Mouse (Mus musculus) embryonic facial prominence, embryonic 10.5 days (tissue): Measurements from ENCODE around the gene Foxa3. TPM values are rescaled to one million over a fixed set of nuclear protein-coding genes. Genes with fewer than 3 reads are reported as not detected.

Experiments
- DNase-seq: peaks from one replicate; pipeline ENCODE4 v3.0.0-alpha.2; 2017; ENCODE audit warnings: low spot score
- H3K27ac ChIP-seq: fragments of 300-500 bp; sonication (generic); replicated peaks from 2 replicates; pipeline ENCODE4 v1.5.1; 2016; ENCODE audit warnings: mild to moderate bottlenecking
- H3K27me3 ChIP-seq: fragments of 300-500 bp; sonication (generic); replicated peaks from 2 replicates; pipeline ENCODE4 v1.6.1; 2016; ENCODE audit warnings: low read depth, mild to moderate bottlenecking; ENCODE audit not compliant: poor library complexity, severe bottlenecking
- H3K36me3 ChIP-seq: fragments of 300-500 bp; sonication (generic); replicated peaks from 2 replicates; pipeline ENCODE4 v1.6.1; 2016; ENCODE audit warnings: mild to moderate bottlenecking, moderate library complexity
- H3K4me1 ChIP-seq: fragments of 300-500 bp; sonication (generic); 2 replicates; pipeline ENCODE4 v1.6.1; 2016
- H3K4me3 ChIP-seq: fragments of 300-500 bp; sonication (generic); 2 replicates; pipeline ENCODE4 v1.5.1; 2016; ENCODE audit warnings: mild to moderate bottlenecking, moderate library complexity
- H3K9me3 ChIP-seq: fragments of 300-500 bp; sonication (generic); 2 replicates; pipeline ENCODE4 v1.6.1; 2016; ENCODE audit warnings: mild to moderate bottlenecking
- WGBS: fragments of 180-500 bp; shearing (Covaris S2); methylation state at CpG from one replicate; pipeline ENCODE4 v1.1.7; 2016; 5-methylcytosine and 5-hydroxymethylcytosine counted together
- polyA plus RNA-seq: library from polyadenylated mRNA; unstranded; fragments of >200 nt; fragmentation: Nextera tagmentation; extraction: Ambion mirVana; gene quantifications from 2 replicates; pipeline ENCODE4 v1.2.1, GENCODE M21; 2016

The Foxa3 gene
- polyA plus RNA-seq, 1 experiment from 2014 or later: not detected

- no peak overlapping the region for H3K4me3 ChIP-seq
- H3K36me3 ChIP-seq: no peaks in the 10 kb centered on the region
- no peak for DNase-seq
Measured at GRCm38 (mm10) chr7:19022189-19022958, 964 bp downstream of the Foxa3 start.

DNA sequence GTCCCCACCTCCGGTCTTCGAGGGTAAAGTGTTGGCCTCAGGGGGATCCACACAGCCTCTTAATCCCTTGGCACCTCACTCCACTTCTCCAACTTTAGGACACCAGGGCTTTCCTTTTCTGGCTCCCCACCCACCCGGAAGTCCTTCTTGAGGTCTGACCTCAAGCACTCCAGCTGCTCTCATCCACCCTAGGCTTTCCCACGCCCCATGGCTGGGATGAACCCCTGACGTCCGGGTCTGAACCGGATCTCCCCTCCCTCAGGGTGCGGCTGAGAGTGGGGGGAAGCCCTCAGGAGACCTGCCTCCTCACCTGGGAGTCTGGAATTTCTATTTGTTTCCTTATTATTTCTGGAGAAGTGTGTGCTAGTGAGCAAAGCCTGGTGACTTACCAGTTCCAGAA, 2.3 kb downstream of the Foxa3 start:
- no peaks in the 10 kb centered on the region for H3K36me3 ChIP-seq
- peaks cover 25% of the 10 kb centered on the region for H3K4me1 ChIP-seq
- H3K4me3 ChIP-seq: no peak overlapping the region
- H3K9me3 ChIP-seq: no peaks in the 10 kb centered on the region
- 20% methylated on average over 8 of the region's 8 CpGs for WGBS
- H3K27me3 ChIP-seq: peaks cover 41% of the 10 kb centered on the region
- DNase-seq: no peak
- no peak overlapping the region for H3K27ac ChIP-seq

More at GRCm38 (mm10) chr7:19022189-19022958, 964 bp downstream of the Foxa3 start:
- no peak overlapping the region for H3K27ac ChIP-seq
- H3K27me3 ChIP-seq: peaks cover 41% of the 10 kb centered on the region
- 64% methylated on average over 18 of the region's 18 CpGs for whole genome bisulfite sequencing
- peaks cover 30% of the 10 kb centered on the region for H3K4me1 ChIP-seq
- H3K9me3 ChIP-seq: no peaks in the 10 kb centered on the region

DNA sequence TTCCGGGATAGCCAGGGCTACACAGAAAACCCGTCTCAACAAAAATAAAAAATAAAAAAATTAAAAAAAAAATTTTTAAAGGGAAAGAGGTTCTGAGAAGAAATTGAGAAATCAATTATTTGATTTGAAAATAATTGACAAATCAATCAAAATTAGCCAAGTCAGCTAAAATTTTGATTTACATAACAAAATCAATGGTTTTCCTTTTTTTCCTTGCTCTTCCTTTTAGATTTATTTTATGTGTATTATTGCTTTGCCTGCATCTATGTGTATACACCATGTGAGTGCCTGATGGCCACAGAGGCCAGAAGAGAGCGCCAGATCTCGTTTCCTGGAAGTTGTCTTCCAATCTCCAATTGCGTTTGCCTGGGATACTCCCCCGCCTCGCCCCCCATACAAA, 5.4 kb downstream of the Foxa3 start:
- H3K27me3 ChIP-seq: peaks cover 31% of the 10 kb centered on the region
- DNase-seq: no peak
- H3K36me3 ChIP-seq: no peaks in the 10 kb centered on the region
- no peaks in the 10 kb centered on the region for H3K9me3 ChIP-seq
- no peak overlapping the region for H3K27ac ChIP-seq
- H3K4me1 ChIP-seq: peaks cover 8% of the 10 kb centered on the region
- H3K4me3 ChIP-seq: no peak overlapping the region
- 90% methylated on average over 7 of the region's 7 CpGs for WGBS

DNA sequence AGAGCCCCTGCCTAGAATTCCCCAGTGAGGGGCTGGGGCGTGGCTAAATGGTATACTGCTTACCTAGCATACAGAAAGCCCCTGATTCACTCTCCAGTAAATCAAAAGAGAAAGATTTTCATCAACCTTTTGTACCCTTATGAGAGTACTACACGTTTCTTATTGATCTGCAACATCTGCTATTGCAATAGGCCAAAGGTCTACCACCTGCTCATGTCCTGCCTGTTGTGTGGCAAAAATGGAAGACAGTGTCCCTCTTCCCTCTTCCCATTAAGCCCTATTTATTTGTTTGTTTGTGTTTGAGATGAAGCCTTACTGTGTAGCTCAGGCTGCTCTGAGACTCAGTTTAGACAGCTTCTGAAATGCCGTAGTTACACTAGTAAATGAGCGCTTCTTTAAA, 7.3 kb downstream of the Foxa3 start:
- Histone ChIP-seq H3K9me3 (no peaks in the 10 kb centered on the region), H3K36me3 (no peaks in the 10 kb centered on the region), H3K4me3 (no peak overlapping the region), H3K4me1 (peaks cover 23% of the 10 kb centered on the region), H3K27me3 (peaks cover 13% of the 10 kb centered on the region), H3K27ac (no peak overlapping the region)
- DNase-seq: no peak
- 91% methylated on average over 4 of the region's 4 CpGs for WGBS

- 65% methylated on average over 15 of the region's 15 CpGs for WGBS
Measured at GRCm38 (mm10) chr7:19014452-19014851, 8.9 kb downstream of the Foxa3 start.

DNA sequence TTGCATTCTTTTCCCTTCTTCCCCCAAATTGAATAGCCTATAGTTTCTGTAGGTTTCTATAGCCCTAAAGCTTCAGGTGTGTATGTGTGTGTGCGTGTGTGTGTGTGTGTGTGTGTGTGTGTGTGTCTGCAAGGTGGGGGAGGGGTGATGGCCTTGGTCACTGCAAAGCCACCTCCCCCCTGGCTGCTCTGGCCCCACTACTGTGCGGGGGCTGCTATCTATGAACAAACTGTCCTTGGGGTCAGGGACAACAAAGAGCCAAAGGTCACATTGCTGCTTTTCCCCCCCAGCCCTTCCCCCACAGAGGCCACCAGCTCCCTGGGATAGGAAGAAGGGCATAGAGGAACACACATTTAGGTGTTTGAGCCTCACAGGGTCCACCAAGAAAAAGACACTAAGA, 10.5 kb downstream of the Foxa3 start:
- Histone ChIP-seq H3K27ac (no peak overlapping the region), H3K4me3 (no peak overlapping the region)

More at GRCm38 (mm10) chr7:19014452-19014851, 8.9 kb downstream of the Foxa3 start:
- Histone ChIP-seq H3K4me3 (no peak overlapping the region), H3K36me3 (no peaks in the 10 kb centered on the region), H3K27ac (no peak overlapping the region), H3K9me3 (no peaks in the 10 kb centered on the region), H3K4me1 (peaks cover 23% of the 10 kb centered on the region), H3K27me3 (no peaks in the 10 kb centered on the region)
- no peak for DNase-seq

DNA sequence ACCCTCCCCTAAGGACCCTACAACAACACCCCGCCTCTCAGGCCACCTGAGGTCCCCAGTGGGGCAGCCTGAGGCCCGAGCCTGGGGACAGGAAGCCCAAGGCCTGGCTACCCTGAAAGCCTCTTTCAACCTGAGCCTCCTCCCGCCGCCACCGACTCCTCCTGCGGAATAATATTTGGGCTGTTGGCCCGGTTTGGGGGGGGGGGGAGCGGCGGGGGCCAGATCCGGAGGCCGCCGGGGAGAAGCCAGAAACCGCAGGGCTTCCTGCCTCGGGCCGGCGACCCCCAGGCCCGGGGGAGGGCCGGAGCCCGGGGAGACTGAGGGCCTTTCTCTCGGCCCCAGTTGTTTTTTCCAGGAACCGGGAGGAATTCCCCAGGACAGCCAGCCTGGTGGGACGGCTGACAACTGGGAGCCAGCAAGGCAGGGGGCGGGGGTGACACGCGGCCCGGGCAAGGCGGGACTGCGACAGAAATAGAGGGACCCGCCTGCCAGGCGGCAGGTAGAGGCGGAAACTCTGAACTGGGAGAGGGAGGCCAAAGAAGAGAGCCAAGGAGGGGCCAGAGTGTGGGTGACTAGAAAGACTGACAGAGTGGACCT, 11.2 kb downstream of the Foxa3 start:
- Histone ChIP-seq H3K27ac (peak overlapping the region; percentile 85), H3K4me1 (peaks cover 29% of the 10 kb centered on the region), H3K27me3 (no peaks in the 10 kb centered on the region), H3K4me3 (peak overlapping the region; percentile 53), H3K9me3 (no peaks in the 10 kb centered on the region), H3K36me3 (peaks cover 9% of the 10 kb centered on the region)
- WGBS: 1% methylated on average over 31 of the region's 31 CpGs
- DNase-seq: peak; percentile 53

More for the DNA sequence above, 10.5 kb downstream of the Foxa3 start:
- Histone ChIP-seq H3K9me3 (no peaks in the 10 kb centered on the region), H3K36me3 (peaks cover 2% of the 10 kb centered on the region; the same call in 1 of the 2 replicates), H3K27me3 (no peaks in the 10 kb centered on the region), H3K4me1 (peaks cover 23% of the 10 kb centered on the region)
- DNase-seq: no peak
- 33% methylated on average over 2 of the region's 2 CpGs for WGBS

- WGBS: 86% methylated on average over 7 of the region's 7 CpGs
- no peak for DNase-seq
- Histone ChIP-seq H3K4me3 (no peak overlapping the region), H3K4me1 (peaks cover 43% of the 10 kb centered on the region), H3K36me3 (peaks cover 23% of the 10 kb centered on the region), H3K9me3 (no peaks in the 10 kb centered on the region), H3K27ac (no peak overlapping the region), H3K27me3 (no peaks in the 10 kb centered on the region)
Measured at GRCm38 (mm10) chr7:19010581-19010980, 12.8 kb downstream of the Foxa3 start.

DNA sequence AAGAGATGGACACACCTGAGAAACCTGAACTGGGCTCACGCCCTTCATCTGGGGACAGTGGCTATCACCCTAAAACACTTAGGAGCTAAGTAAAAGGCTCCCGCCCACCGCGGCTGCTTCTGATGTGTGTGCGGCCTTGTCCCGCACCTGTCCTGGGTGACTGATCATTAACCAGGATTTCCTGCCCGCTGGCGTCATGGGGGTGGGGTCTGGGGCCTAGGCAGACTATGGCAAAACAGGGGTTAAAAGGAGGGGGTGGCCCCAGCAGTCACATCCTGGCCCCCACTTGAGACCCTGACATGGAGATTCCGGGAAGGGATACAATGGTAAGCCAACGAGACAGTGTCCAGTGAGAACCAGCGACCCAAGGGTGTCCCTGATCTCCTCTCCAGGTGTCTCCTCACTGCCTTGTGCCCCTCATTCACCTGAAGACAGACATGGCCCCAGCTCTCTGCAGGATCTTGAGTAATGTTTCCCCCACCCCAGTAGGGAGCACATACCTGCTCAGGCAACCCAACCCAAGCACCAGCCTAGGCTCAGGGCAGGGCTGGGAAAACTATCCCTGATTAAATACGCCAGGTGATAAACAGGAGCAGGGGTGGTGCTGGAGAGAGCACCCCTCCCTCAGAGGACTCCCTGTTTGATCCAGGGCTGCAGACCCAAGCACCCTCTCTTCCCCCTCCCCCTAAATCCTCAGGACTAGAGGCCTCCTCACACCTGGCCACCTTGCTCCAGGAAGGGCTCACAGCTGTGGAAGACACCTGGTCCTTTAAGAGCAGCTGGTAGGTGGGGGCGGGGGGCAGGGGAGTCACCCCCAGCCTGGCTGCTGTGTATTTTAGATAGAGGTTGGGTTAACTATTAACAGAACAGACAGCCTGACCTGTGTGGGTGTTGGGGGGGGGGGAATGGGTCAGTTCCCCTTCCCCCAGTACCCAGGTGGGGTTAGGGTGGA, 16.0 kb downstream of the Foxa3 start:
- Histone ChIP-seq H3K36me3 (peaks cover 33% of the 10 kb centered on the region), H3K4me1 (peaks cover 49% of the 10 kb centered on the region), H3K27ac (no peak overlapping the region), H3K27me3 (no peaks in the 10 kb centered on the region), H3K9me3 (no peaks in the 10 kb centered on the region), H3K4me3 (peak overlapping the region; percentile 72; the same call in 1 of the 2 replicates)
- 82% methylated on average over 13 of the region's 13 CpGs for WGBS
- no peak for DNase-seq

GRCm38 (mm10) chr7:19006476-19006875, 16.9 kb downstream of the Foxa3 start:
- Histone ChIP-seq H3K4me3 (peak overlapping the region; percentile 72), H3K27ac (no peak overlapping the region), H3K27me3 (no peaks in the 10 kb centered on the region), H3K36me3 (peaks cover 33% of the 10 kb centered on the region), H3K9me3 (no peaks in the 10 kb centered on the region), H3K4me1 (peaks cover 48% of the 10 kb centered on the region)
- peak; percentile 85 for DNase-seq
- WGBS: 11% methylated on average over 12 of the region's 12 CpGs

DNA sequence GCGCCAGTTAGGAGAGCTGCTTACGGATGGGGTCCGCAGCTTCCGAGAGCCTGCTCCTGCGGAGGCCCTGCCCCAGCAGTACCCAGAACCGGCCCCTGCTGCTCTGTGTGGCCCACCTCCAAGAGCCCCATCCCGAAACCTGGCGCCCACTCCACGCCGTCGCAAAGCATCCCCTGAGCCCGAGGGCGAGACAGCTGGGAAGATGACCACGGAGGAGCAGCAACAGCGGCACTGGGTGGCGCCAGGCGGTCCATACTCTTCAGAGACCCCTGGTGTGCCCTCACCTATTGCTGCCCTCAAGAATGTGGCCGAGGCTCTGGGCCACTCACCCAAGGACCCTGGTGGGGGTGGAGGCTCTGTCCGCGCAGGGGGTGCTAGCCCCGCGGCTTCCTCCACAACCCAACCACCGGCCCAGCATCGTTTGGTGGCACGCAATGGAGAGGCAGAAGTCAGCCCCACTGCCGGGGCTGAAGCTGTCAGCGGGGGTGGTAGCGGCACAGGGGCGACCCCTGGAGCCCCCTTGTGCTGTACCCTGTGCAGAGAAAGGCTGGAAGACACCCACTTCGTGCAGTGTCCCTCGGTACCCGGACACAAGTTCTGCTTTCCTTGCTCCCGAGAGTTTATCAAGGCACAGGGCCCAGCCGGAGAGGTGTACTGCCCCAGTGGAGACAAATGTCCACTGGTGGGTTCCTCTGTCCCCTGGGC, 17.8 kb downstream of the Foxa3 start:
- Histone ChIP-seq H3K4me1 (peaks cover 56% of the 10 kb centered on the region), H3K4me3 (peak overlapping the region; percentile 72), H3K36me3 (peaks cover 33% of the 10 kb centered on the region), H3K27me3 (no peaks in the 10 kb centered on the region), H3K9me3 (no peaks in the 10 kb centered on the region), H3K27ac (0 out of 2 replicates have a peak overlapping the region, but pooled peaks have one; percentile 7)
- no peak for DNase-seq
- WGBS: 82% methylated on average over 34 of the region's 34 CpGs

- H3K4me1 ChIP-seq: peaks cover 57% of the 10 kb centered on the region
- WGBS: 8% methylated on average over 34 of the region's 34 CpGs
- peak overlapping the region; percentile 93 for H3K27ac ChIP-seq
Measured at GRCm38 (mm10) chr7:19004631-19005079, 18.7 kb downstream of the Foxa3 start.

More at GRCm38 (mm10) chr7:19004631-19005079, 18.7 kb downstream of the Foxa3 start:
- Histone ChIP-seq H3K4me3 (peak overlapping the region; percentile 72), H3K9me3 (no peaks in the 10 kb centered on the region), H3K27me3 (no peaks in the 10 kb centered on the region), H3K36me3 (peaks cover 33% of the 10 kb centered on the region)
- peak; percentile 49 for DNase-seq
